Mouse (Mus musculus) Patski (cell line): ENCODE results near the gene Fgfr2. TPM values are rescaled to one million over a fixed set of nuclear protein-coding genes. Genes with fewer than 3 reads are reported as not detected.
A peak's percentile ranks its signal among the peaks of the same experiment; 100 is the strongest.

Source experiments
- ATAC-seq: fragments of 100-300 bp; one replicate; pipeline ENCODE4 v1.8.0; 2021
- CTCF ChIA-PET: fragments of 350-600 bp; sonication (Branson Sonifier 250); formaldehyde crosslinking; loops from one replicate; lab custom pipeline; 2022; ENCODE audit warnings: inconsistent platforms; lab: Charles Lee
- POLR2A ChIA-PET: fragments of 350-600 bp; sonication (Branson Sonifier 250); formaldehyde crosslinking; loops from one replicate; lab custom pipeline; 2022; ENCODE audit warnings: antibody characterized with exemption, inconsistent platforms; lab: Charles Lee
- DNase-seq: peaks from one replicate; pipeline ENCODE4 v3.0.0-alpha.2; 2011; ENCODE audit warnings: low read depth, low spot score
- H3K27me3 ChIP-seq: fragments of 371-371 bp; one replicate; pipeline ENCODE4 v1.5.1; 2021
- CTCF ChIP-seq: fragments of 100-300 bp; IDR thresholded peaks from one replicate; pipeline ENCODE4 v1.5.1; 2021
- in situ Hi-C: fragments of 300-500 bp; cut with MboI; formaldehyde crosslinking; loops from 3 replicates; pipeline ENCODE4 v1.11.1; 2018; ENCODE audit warnings: low pct_unique_long_range_greater_than_20kb, mixed read lengths
- polyA plus RNA-seq: library from polyadenylated mRNA; unstranded; gene quantifications from one replicate; pipeline ENCODE4 v1.2.3, GENCODE M21; 2021

Gene Fgfr2
- polyA plus RNA-seq, 1 experiment from 2014 or later, result 48.8 TPM

DNA sequence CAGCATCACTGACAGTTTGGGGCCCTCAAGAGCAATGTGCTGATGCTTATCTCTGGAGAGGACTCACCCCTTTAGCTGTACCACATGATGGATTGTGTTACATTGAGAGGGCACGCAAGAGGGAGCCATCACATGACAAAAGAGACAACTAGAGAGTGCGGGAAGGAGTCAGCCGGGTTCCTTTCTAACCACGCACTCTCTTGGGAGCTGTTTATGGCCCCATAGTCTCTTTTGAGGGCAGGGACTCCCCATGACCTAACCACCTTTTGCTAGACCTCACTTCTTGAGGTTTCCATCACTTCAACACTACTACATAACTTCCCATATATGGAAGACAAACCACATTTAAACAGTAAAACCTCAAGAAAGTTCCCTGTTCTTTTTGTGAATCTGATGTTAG is 2799.4 kb downstream of the Fgfr2 start:
- in situ Hi-C loops, result no loop called here
- no peak for ATAC-seq
- DNase-seq, result no peak
- TF ChIP-seq CTCF, result no peak
- ChIA-PET POLR2A (no interaction called here), CTCF (no interaction called here)
- no peaks in the 10 kb centered on the region for H3K27me3 ChIP-seq

DNA sequence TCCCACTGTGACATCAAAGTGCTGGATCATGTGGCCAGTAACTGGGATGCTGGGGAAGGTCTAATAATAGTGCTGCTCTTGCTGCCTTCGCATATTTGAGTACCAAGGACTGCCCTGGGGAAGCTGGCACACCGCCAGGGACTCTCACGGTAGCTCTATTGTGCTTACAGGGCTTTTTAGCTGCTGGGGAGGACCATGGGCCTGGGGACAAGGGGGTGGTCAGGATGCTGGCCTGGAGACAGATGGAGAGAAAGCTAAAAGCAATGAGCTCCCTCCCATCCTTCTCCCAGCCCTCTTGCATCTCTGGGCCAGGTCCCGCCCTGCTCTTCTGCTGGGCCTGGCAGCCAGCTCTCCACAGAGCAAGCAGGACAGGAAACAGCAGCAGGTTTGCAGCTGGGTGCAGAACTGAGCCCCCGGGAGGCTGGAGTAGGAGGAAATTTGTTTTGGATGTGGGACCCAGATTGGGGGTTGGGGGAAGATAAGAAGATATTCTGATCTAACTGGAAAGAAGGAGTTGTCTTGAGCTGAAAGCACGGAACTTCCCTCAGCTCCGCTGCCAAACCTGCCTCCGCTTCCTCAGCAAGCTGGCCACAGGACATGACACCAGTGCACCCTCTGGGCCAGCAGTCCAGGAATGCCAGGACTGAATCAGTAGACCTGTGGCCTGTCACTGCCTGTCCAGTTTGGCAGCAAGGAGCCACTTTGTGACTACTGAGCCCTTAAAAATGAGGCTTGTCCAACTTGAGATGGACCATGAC is 2803.2 kb downstream of the Fgfr2 start:
- ChIA-PET POLR2A (interaction anchor here (0.7 kb wide), 1 partner anchor 69 kb away, joined by 5 read pairs; no protein-coding TSS in a partner anchor), CTCF (interaction anchor here (0.9 to 1.7 kb wide), 4 partner anchors 11 to 31 kb away, joined by 3 to 4 read pairs (median 3); no protein-coding TSS in a partner anchor)
- peak; percentile 41 for DNase-seq
- H3K27me3 ChIP-seq, result no peaks in the 10 kb centered on the region
- no peak for ATAC-seq
- in situ Hi-C loops, result no loop called here
- TF ChIP-seq CTCF, result no peak

GRCm38 (mm10) chr7:130316294-130316693 is 2806.9 kb downstream of the Fgfr2 start:
- ATAC-seq (no peak), DNase-seq (no peak)
- no peaks in the 10 kb centered on the region for H3K27me3 ChIP-seq
- ChIA-PET POLR2A (no interaction called here), CTCF (no interaction called here)
- in situ Hi-C loops, result no loop called here
- no peak for TF ChIP-seq CTCF

- no peak for TF ChIP-seq CTCF
- ChIA-PET CTCF (no interaction called here), POLR2A (interaction anchor here (0.6 kb wide), 2 partner anchors 25 to 26 kb away, joined by 3 to 5 read pairs; no protein-coding TSS in a partner anchor)
- in situ Hi-C loops, result no loop called here
- ATAC-seq, result no peak
- no peaks in the 10 kb centered on the region for H3K27me3 ChIP-seq
- DNase-seq, result no peak
Measured at GRCm38 (mm10) chr7:130315221-130315620, 2807.9 kb downstream of the Fgfr2 start.

GRCm38 (mm10) chr7:130314658-130315057 is 2808.5 kb downstream of the Fgfr2 start:
- no peak for TF ChIP-seq CTCF
- ATAC-seq, result no peak

GRCm38 (mm10) chr7:130311362-130311761 is 2811.8 kb downstream of the Fgfr2 start:
- POLR2A ChIA-PET, result no interaction called here
- no peak for ATAC-seq
- CTCF ChIA-PET, result interaction anchor here (1.5 kb wide), 1 partner anchor 21 kb away, joined by 3 read pairs; no protein-coding TSS in a partner anchor
- in situ Hi-C loops, result no loop called here
- TF ChIP-seq CTCF, result no peak
- H3K27me3 ChIP-seq, result no peaks in the 10 kb centered on the region
- DNase-seq, result no peak

More at GRCm38 (mm10) chr7:130314658-130315057, 2808.5 kb downstream of the Fgfr2 start:
- ChIA-PET POLR2A (interaction anchor here (0.6 kb wide), 2 partner anchors 25 to 26 kb away, joined by 3 to 5 read pairs; no protein-coding TSS in a partner anchor), CTCF (no interaction called here)
- in situ Hi-C loops, result no loop called here
- DNase-seq, result no peak
- H3K27me3 ChIP-seq, result no peaks in the 10 kb centered on the region

GRCm38 (mm10) chr7:130309180-130309579 is 2814.0 kb downstream of the Fgfr2 start:
- TF ChIP-seq CTCF, result no peak
- ATAC-seq, result peak; percentile 54
- CTCF ChIA-PET, result interaction anchor here (1.0 kb wide), 1 partner anchor 11 kb away, joined by 3 read pairs; no protein-coding TSS in a partner anchor
- no peaks in the 10 kb centered on the region for H3K27me3 ChIP-seq
- POLR2A ChIA-PET, result no interaction called here
- in situ Hi-C loops, result no loop called here
- DNase-seq, result no peak

GRCm38 (mm10) chr7:130307036-130307435 is 2816.1 kb downstream of the Fgfr2 start:
- DNase-seq (no peak), ATAC-seq (no peak)
- H3K27me3 ChIP-seq, result no peaks in the 10 kb centered on the region
- ChIA-PET POLR2A (no interaction called here), CTCF (no interaction called here)
- no peak for TF ChIP-seq CTCF
- in situ Hi-C loops, result no loop called here

GRCm38 (mm10) chr7:130304642-130305041 is 2818.5 kb downstream of the Fgfr2 start:
- ATAC-seq (no peak), DNase-seq (no peak)
- POLR2A ChIA-PET, result no interaction called here
- TF ChIP-seq CTCF, result no peak
- CTCF ChIA-PET, result interaction anchor here (1.0 kb wide), 1 partner anchor 178 kb away, joined by 3 read pairs; no protein-coding TSS in a partner anchor
- in situ Hi-C loops, result no loop called here
- no peaks in the 10 kb centered on the region for H3K27me3 ChIP-seq

- in situ Hi-C loops, result no loop called here
- ATAC-seq, result no peak
- POLR2A ChIA-PET, result no interaction called here
- no peak for DNase-seq
- TF ChIP-seq CTCF, result no peak
- H3K27me3 ChIP-seq, result no peaks in the 10 kb centered on the region
- CTCF ChIA-PET, result no interaction called here
Measured at GRCm38 (mm10) chr7:130303464-130303863, 2819.7 kb downstream of the Fgfr2 start.

DNA sequence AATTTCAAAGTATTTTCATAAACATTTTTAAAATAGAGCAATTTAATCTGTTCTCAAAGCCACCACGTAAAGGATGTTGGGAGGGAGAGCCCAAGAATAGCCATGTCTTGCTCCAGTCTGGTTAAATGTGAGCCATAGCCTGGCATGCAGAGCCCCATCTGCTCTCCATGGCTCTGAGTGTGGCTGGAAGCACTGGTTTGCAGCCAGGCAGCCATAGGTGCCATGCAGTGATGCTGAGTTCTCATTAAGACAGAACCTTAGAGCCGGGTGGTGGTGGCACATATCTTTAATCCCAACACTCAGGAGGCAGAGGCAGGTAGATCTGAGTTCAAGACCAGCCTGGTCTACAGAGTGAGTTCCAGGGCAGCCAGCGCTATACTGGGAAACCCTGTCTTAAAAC is 2822.5 kb downstream of the Fgfr2 start:
- ChIA-PET CTCF (interaction anchor here (1.4 kb wide), 1 partner anchor 11 kb away, joined by 4 read pairs; no protein-coding TSS in a partner anchor), POLR2A (no interaction called here)
- TF ChIP-seq CTCF, result no peak
- in situ Hi-C loops, result no loop called here
- H3K27me3 ChIP-seq, result no peaks in the 10 kb centered on the region
- no peak for ATAC-seq
- DNase-seq, result no peak
